Mouse (Mus musculus) heart, postnatal 14 days (tissue): ENCODE measurements around the gene Ddx51. TPM values are rescaled to one million over a fixed set of nuclear protein-coding genes. Genes with fewer than 3 reads are reported as not detected.

ENCODE experiments used
- DNase-seq, 2 experiments: peaks; one replicate each; pipeline ENCODE4 v3.0.0; 2021 to 2022
- intact Hi-C: fragments of 180-260 bp; cut with DNase I; formaldehyde crosslinking; loops from one replicate; pipeline ENCODE4 v1.15.1; 2025
- long read RNA-seq, 2 experiments: library from polyadenylated mRNA; stranded (forward); transcript quantifications; one replicate each; pipeline ENCODE4 v2.0.0; 2021
- total RNA-seq, 2 experiments: library from RNA; stranded (reverse); gene quantifications; 2 replicates each; pipeline ENCODE4 v1.2.3; 2021

Ddx51 gene
- 1 to 10 TPM; 7.7 to 8.3 TPM for total RNA-seq
- long read RNA-seq, experiment 1, full-length matches to known transcripts, result 6 of 9 reads
- long read RNA-seq, experiment 1, partial matches to known transcripts, result 0 of 9 reads
- long read RNA-seq, experiment 1, other reads (novel, unspliced or antisense), result 3 of 9 reads
- long read RNA-seq, experiment 2, full-length matches to known transcripts, result 5 of 7 reads
- long read RNA-seq, experiment 2, partial matches to known transcripts, result 0 of 7 reads
- long read RNA-seq, experiment 2, other reads (novel, unspliced or antisense), result 2 of 7 reads

DNA sequence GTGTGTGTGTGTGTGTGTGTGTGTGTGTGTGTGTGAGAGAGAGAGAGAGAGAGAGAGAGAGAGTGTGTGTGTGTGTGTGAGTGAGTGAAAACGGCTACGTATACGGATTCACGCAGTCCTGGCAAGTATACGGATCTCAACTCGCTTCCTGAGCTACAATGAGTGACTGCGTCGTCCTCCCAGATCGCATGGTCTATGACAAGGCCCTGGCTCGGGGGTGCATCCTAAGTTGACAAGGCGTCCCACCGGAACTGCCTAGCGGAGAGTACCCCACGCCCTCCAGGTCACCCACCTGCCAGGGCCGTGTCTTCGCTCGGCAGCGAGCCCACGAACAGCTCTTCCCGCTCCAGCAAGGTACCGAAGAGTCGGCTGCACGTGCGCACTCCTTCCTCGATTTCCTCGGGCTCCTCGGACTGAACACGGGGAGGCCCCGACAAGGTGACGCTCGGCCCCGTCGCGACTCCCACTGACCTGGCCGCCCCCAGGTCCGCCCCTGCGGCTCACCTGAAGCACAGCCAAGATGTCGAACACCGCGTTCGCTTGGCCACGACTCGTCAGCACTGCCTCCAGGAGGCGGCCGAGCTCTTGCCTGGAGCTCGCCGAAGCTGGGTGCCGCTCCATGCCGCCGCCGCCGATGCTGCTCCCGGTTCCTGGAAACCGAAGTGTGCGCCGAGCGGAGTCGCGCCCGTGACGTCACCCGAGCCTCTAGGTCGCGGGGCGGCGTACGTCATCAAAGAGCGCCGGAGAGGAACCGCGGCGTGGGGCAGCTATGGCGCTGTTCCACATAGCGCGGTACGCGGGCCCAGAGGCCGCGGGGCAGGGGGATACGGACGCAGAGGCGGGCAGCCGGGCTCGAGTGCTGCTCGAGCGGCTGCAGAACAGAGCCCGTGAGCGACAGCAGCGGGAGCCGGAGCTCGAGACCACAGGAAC lies at the start of gene Ddx51, which contains the start of gene Noc4l:
TSS of gene Ddx51 (plus strand) at position 733 of the 930 bp plus-strand sequence.
TSS of gene Noc4l (minus strand) at position 699 of the 930 bp plus-strand sequence.
- intact Hi-C loops, result no loop called here
- peak; percentile 97 to 98 for DNase-seq

DNA sequence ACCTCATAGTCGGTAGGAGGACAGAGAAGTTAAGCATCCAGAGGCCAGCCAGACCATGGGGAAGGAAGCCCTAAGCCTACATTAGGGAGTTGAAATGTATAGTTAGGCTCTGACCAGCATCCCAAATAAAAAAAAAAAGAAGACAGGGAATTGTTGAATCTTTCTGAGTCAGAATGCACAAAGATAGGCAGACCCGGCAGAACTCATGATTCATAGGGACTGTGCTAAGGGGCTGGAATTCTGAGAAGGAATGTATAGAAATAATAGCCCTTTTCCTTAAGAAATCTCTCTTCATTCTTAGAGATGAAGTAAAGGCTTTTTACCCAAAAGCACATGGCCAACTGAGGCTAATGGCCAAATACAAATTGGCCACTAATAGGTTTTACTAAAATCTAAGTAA lies 48.9 kb upstream of the Ddx51 start:
- intact Hi-C loops, result no loop called here
- no peak for DNase-seq

DNA sequence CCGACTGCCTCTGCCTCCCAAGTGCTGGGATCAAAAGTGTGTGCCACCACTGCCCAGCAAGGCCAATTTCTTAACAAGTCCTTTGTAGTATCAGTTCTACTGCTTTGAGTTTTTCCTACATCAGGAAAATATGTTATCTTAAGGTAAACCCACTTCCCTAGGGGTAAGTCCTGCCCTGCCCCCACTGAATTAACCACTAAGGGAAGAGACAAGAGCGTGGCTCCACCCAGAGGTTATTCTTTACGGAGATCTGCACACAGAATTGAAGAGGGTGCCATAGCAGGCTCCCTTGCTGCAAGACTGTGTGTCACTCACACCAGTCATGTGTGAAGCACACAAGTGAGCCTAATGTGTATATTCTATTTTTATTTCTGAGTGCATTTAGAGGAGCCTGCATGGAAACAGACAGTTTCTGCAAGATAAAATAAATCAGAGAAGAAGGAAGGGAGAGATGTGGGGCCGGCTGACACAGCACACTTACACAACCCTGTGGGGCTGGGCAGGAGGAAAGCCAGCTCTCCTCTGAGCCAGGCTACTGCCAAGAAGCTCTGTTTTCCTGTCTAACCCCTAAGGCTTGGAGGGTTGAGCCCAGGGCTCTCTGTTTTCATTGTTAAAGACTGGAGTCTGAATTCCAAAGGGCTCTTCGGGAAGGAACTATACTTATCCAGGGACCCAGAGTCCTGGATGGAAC lies 47.6 kb upstream of the Ddx51 start:
- no peak for DNase-seq
- intact Hi-C loops, result no loop called here

DNA sequence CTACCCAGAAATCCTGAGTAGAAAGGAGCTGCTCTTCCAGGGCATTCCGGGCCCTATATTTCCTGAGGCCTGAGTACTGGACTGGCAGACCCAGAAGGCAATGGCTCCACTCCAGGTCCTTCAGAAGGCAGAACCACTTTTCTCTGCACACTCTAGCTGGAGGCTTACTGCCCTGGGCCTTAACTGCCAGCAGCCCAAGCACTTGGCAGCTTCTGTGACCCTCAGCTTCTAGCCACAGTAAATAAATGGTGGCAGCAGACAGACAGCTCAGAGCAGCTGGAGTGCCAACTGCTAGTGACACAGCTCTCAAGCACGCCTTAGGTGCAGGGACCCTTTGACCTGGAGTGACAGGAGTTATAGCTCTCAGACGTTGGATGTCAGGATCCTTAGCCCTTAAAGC lies 45.5 kb upstream of the Ddx51 start:
- no peak for DNase-seq
- intact Hi-C loops, result no loop called here

DNA sequence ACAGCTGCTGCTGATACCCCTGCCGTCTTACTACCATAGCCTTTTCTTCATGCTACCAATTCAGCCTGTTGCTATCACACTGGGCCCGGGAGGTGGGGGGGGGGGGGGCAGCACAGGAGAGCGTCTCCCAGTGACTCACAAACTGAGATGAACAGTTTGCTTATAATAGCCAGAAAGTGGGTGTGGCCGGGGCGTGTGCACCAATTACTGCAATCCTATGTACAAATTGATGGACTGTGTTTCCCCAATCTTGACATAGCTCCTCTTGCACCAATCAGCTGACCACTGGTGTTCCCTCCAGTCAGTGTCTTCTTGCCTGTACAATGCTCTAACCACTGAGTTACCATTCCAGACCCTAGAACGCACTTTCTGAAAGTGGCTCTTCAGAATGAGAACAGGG lies 44.9 kb upstream of the Ddx51 start:
- no peak for DNase-seq
- intact Hi-C loops, result no loop called here

DNA sequence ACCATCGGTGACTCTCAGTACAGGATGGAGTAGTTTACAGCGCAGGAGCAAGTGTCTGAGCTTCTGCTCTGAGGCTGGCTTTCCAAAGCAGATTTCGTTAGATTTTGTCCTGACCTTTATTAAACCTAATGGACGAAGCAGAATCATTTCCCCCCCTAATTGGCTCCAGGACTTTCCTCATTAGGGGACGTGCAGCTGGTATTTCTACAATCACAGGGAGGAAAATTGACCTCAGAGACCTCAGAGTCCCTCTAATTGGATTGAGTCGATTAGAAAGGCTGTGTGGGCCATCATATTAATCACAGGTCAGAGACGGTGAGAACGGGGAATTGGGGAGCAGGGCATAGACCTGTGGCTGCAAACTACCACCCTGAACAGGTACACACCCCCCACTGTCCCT lies 44.3 kb upstream of the Ddx51 start:
- intact Hi-C loops, result no loop called here
- no peak for DNase-seq

DNA sequence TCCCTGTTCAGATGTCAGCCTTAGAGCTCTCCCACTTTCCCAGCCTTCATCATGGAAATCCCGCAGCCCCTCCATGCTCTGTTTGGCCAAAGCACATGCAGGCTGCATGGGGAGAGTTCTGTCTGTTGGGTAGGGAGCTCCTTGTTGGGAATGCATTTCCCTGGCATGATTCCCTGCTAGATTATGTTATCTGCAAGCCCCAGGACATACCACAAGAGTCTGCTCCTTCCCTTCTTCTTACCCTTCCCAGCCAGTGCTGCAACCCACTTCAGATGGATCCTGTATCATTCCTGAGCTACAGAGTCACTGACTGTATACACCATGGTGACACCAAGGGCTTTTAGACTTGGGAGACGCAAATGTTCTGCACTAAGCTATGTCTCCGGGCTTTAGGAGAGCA lies 43.8 kb upstream of the Ddx51 start:
- intact Hi-C loops, result no loop called here
- no peak for DNase-seq

DNA sequence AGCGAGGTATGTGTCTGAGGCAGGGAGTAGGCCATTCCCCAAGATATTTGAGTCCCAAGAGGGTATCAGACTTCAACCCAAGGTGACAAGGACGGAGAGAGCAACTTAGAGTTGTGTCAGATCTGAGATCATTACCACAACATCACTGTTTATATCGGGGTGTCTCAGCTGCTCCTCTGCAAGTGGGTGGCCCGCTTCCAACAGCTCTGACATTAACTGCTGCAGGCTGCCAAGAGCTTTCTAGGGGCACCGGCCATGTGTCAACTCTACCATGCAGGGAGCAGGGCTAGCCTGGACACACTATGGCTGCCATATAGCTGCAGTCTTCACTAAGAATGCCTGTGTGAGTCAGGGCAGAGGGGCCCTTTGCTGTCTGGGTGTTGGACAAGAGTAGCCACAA lies 43.4 kb upstream of the Ddx51 start:
- intact Hi-C loops, result no loop called here

DNA sequence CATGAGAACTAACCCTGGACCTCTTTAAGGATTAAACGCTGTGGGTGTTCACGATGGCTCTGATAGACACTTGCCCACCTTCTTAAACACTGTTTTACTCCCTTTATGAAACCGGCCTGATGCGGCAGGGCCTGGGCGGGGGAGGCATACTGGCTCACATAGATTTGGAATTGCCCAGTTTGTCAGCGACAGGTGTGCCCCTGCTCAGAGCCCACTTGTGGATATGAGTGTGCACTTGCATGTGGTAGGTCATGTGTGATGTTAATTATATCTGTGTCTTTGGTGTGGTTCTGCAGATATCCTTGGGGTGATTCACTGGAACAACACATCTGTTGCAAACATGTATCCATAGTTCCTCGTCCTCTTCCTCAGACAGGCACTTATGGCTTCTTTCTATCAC lies 42.8 kb upstream of the Ddx51 start:
- DNase-seq, result no peak
- intact Hi-C loops, result no loop called here

More for the DNA sequence above, 43.4 kb upstream of the Ddx51 start:
- DNase-seq, result no peak

DNA sequence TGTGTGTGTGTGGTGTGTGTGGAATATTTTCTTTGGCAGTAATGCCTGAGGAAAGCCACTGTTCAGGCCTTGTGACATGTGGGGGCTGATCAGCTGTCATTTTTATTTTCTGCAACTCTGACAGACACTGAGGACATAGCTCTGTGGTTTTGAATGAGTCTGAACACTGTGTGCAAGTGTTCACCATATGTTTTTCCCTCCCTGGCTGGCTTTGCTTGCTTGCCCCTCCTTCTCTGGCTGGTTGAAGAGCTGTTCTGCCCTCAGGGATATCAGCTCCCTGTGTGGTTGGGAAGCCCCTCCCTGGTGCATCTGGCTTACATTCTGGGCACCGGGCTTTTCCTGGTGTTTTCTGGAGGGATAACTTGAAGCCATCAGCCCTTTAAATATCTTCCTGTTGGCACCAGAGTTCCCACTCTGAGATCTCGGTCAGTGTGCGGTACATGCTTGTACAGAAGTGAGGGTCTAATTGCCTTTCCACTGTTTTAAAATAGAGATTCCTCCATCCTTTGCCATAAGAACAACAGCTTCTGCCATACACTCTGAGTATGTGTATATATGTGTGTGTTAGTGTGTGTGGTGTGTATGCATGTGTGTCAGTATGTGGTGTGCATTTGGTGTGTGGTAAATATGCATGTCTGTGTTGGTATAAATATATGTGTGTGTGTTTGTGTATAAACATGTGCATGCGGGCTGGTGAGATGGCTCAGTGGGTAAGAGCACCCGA lies 41.7 kb upstream of the Ddx51 start:
- intact Hi-C loops, result no loop called here
- no peak for DNase-seq

DNA sequence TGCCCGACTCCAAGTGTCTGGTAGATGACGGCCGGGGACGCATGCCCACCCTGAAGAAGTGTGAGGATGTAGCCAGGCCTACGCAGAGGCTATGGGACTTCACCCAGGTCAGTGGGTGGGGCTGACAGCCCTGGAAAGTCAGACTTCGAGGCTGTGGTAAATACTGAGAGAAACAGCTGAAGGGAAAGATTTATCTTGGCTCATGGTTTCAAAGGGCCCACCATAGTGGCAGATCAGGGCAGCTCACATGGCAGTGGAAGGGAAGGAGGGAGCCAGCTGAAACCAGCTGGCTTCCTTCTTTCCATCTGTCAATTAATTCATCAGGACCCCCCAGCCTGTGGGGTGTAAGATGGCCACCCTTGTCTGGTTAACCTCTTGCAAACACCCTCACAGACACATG lies 34.0 kb upstream of the Ddx51 start:
- intact Hi-C loops, result no loop called here
- no peak for DNase-seq

DNA sequence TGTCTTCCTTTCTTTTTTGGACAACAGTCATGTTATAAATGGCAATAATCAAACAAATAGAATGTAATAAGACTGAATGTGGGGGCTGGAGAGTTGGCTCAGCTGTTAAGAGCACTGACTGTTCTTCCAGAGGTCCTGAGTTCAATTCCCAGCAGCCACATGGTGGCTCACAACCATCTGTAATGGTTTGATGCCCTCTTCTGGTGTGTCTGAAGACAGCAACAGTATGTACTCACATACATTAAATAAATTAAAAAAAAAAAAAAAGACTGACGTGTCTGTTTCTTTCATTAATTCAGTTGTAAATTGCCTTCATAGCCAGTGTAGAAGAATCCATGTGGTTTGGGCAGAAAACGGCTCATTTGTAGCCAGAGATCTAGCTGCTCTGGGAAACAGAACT lies 28.9 kb upstream of the Ddx51 start:
- intact Hi-C loops, result no loop called here
- no peak for DNase-seq

DNA sequence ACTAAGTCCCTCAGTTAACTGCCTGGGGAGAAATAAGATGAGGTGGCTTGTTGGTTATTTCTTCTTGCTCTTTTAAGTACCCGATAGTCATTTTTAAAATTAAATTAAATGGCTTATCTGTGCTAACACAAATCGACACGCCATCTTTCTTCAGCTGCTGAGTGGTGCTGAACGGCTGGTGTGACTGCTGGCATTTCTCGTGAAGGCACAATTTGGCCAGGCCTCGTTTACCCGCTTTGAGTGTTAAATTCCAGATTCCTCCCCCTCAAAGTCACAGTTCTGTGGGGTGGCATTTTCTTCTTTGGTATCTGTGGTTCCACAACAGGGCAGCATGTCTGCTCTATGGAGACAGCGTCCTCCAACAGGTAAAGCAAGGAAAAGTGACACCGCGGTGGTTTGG lies 25.9 kb upstream of the Ddx51 start:
- intact Hi-C loops, result no loop called here

DNA sequence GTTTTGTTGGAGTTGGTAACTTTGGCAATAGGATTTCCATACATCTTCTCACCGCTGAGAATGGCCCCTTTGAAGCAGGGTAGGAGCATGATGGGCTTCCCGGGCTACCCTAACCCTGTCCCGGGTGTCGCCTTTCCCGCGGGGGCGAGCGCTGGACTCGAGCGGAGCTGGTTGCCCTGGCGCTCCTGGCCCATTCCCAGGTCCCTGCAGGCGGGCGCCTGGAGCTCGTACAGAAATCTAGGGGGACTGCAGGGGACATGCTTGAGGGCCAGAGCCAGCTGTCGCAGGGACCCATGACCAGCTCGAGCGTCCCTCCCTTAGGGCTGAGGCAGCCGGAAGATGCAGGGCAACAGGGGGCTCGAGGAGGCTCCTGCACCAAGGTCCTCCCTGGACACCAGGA lies 25.1 kb upstream of the Ddx51 start:
- no peak for DNase-seq
- intact Hi-C loops, result no loop called here

More for the DNA sequence above, 25.9 kb upstream of the Ddx51 start:
- no peak for DNase-seq

DNA sequence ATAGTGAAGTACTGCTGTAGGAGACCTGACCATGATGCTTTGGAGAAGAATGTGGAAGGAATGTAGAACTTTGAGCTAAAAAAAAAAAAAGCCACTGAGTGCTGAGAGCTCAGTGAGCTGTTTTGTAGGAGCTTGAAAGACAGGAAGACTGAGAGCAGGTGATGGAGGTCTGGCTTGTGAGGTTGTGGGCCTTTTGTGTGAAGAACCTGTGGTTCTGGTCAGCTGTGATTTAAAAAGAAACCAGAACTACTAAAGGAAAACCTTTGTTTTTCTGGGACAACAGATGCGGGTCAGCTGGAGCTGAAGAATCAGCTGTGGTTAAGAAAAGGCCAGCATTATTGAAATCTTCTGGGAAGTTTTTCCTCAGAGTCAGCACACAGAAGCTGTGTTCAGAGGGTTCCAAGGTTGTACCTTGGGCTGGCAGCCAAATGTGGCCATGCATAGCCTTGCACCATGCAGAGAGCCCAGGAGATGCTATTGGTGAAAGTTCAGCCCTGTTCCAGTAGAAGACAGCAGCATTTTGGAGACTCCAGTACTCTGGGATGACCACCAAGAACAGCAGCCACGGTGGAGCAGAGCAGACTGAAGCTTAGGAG lies 23.6 kb upstream of the Ddx51 start:
- DNase-seq, result no peak
- intact Hi-C loops, result no loop called here

DNA sequence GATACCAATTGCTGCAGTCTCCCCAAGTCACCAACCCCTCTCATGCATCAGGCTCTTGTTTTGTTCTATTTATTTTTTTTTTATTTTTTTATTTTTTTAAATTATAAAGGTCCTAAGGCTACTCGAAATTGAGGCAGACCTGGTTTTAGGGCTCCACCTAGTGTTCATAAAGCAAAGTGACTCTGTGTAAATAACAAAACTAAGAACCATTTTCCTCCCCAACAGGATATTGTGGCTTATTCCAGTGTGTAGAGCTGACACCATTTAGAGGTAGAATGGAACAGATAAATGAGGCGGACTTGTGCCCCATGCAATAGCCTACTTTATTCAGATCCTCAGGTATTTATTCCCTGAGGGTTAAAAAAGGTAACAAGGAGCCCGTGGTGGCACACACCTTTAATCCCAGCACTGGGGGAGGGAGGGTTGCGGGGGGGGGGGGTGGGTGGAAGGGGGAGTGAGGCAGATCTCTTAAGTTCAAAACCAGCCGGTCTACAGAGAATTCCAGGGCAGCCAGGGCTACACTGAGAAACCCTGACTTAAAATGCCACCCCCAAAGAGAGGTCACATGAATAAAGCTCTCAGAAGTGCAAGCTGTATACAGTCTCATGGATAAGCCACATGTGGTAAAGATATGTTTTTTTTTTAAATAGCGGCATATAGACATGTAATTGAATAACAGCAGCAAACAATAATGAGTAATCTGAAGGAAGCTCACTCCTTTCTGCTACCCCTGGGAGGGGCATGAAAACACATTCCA lies 17.1 kb upstream of the Ddx51 start:
- intact Hi-C loops, result loop anchor here (1.0 kb wide), 2 partner anchors 143 to 279 kb away; no protein-coding TSS in a partner anchor
- DNase-seq, result peak in 1 of 2 experiments; percentile 31

DNA sequence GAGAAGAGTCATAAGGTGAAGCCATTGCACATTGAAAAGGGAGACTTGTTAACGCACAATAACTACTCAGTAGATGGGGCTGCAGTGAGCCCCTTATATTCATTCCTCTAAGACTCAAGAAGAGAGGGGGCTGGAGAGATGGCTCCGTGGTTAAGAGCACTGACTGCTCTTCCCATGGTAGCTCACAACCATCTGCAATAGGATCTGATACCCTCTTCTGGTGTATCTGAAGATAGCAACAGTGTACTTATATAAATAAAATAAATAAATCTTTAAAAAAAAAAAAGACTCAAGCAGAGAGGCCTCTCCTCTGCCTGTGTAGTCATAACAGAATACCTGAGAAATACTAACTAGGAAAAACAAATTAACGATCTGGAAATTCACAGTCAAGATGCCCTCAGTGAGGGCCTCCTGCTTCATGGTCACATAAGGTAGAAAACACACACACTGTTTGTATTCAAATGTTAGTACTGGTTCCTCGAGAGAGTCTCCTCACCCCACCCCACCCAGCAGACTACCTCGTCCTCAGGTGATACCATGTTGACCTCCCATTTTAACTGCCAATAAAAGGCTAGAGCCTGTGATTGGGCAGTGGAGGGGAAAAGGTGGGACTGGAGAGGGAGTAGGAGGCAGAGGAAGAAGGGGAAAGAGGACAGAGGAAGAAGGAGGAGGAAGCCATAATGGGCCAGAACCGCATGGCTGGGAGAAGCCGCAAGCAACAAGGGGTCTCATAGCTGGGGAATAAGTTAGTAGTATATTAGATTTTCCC lies 14.8 kb upstream of the Ddx51 start:
- DNase-seq, result no peak
- intact Hi-C loops, result no loop called here

DNA sequence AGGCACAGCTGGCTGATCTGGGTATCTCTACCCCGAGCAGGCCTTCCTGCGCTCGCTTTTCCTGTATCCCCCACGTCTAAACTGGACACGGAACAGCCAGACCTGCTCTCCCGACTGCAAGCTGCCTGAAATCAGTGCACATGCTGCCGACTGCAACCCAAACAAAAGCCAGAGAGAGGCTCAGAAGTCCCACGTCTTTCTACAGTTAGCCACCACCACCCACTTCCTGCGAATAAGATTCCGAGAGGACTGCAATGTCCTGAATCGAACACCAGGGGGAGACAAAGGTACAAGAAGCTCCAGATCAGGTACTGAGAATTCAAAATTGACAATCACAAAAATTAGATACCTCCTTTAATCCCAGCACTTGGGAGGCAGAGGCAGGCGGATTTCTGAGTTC lies 13.8 kb upstream of the Ddx51 start:
- peak; percentile 65 to 72 for DNase-seq
- intact Hi-C loops, result no loop called here

DNA sequence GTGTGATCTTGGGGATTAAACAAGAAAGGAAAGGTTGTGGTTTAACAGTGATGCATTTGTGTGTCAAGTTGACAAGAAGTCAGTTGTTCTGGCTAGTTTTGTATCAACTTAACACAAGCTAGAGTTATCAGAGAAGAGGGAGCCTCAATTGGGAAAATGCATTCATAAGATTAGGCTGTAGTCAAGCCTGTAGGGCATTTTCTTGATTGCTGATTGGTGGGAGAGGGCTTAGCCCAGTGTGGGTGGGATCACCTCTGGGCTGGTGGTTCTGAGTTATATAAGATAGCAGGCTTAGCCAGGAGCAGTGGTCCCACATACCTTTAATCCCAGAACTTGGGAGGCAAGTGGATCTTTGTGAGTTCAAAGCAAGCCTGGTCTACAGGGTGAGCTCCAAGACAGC lies 6.9 kb upstream of the Ddx51 start:
- DNase-seq, result no peak
- intact Hi-C loops, result no loop called here
